Mouse (Mus musculus) MEL-GATA-1-ER (cell line): ENCODE data around the gene Atxn7l1.
"Not testable (repeated sequence)": the region's sequence is repeated elsewhere in the genome, so short reads cannot be mapped to it uniquely, and the experiment has no call there.

Experiments
- DNase-seq: peaks from one replicate; pipeline ENCODE4 v3.0.0-alpha.2; 2012; ENCODE audit warnings: low read depth; ENCODE audit errors: extremely low read depth

Atxn7l1 gene

DNA sequence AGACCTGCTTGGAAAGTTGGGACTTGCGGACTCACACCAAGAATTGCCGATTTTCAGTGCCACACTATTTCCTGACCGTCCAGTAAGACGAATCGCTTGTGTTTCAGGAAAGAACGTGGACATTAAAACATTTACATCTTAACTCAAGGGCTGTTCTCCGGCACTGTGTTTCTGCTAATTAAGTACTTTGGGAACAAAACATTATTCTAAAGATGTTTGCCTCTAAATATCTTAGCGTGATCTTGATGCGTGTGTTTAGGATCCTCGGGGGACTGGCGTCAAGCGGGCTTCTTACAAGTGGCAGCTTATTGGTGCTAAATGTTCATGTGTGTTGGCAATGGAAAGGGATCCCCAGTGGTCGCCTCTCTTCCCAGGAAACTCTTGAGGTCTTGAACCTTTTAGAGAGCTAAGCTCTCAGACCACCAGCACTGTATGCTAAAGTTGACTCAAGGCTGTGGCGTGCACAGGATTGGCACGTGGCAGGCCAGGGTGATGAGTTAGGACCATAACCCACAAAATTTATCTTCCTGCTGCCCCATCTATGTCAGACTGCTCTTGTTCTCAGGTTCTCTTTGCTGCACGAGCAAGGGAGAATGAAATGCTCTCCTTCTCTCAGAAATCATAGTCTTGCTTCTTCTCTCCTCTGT is 2.2 kb downstream of the Atxn7l1 start:
- DNase-seq = no peak

DNA sequence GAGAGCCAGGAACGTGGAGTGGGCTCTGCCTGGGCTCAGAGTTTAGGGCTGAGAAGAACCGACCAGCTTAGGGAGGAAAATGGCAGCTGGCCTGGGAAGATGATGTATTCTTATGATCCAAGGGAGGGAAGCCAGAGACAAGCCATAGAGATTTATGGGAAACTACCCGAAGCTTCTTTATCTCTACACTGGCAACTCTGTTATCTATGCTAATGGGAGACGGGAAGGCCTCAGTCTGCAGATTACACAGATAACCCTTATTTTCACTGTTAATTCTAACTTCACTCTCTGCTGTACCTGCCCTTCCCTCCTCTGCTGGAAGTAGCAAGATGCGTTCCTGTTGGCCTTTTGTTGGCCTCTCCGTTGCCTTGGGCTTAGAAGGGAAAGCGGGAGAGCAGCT is 5.6 kb downstream of the Atxn7l1 start:
- DNase-seq = no peak

DNA sequence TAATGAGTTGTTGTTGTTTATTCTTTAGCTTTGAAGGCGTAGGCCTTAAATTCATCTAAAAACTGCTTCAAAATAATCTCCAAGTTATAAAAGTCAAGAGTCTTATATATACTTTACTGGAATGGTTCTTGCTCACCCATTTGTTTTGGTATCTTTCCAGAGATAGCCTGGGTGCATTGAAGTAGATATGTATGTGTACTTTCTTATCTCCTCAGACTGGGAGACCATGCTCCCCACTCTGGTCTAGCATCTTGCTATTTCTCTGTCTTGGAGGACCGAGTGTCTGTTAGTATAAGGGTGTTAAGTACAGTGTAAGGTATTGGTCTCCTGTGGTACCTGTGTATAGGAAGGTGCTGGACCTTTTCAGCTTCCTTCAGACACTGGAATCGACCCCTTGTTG is 6.4 kb downstream of the Atxn7l1 start:
- no peak for DNase-seq

DNA sequence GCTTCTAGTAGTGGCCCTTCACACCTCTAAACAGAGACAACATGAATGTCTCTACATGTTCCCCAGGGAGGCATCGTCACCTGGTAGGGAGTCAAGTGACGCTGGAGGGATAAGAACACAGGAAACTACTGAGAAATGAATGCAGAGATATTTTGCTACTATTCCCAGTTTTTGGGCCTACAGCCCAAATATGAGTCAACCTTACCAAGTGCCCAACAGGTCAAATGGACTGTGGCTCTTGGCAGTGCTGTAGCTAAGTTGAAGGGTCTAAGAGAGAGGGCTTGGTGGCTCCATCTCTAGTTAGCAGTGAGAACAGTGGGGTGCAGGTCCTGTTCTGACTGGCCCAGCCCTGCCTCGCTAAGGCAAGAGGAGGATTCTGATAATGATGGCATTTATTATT is 7.2 kb downstream of the Atxn7l1 start:
- DNase-seq = no peak

DNA sequence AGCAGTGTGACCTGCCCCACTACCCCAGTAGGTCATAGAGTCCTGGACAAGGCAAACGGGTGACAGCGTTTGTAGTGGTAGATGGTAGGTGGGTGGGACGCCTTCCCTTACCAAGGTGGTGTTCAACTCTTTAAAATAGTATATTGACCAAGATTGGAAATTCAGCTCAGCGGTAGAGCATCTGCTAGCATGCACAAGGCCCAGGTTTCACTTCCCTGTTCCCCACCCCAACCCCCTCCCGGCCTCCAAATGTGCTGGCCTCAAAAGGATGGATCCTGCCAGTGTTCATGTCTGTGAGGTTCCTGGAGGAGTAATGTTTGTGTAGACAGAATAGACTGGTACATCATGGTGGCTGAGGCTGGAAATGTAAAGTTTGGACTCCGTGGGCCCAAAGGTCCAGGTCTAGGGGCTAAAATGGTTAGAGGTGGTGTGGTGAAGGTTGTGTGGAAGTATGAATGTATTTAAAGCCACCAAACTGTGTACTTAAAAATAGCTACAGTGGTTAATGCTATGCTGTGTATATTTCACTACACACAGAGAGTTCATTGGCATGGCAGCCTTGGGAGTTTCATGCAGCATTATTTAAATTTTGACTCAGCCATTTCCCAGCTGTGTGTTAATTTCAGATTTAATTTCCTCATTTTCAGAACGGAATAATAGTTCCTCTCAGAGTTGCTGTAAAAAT is 9.0 kb downstream of the Atxn7l1 start:
- DNase-seq = no peak

DNA sequence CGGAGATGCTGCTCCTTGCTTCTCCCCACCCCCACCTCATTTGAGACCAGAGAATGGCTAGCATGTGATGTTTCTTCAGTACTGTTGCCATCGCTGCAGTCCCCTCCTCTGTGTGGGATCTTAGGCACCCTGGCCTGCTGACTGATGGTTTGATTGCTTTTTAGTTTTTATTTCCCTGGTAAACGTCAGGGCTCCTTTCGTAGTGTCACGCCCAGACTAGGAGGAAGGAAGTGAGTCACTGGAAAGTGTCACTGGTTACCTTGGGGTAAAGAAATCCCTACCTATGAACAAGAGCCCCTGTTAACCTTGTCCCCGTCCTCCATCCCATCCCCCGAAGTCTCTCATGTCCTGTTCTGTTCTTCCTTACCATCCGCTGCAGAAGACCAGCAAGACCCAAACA is 10.8 kb downstream of the Atxn7l1 start:
- DNase-seq = no peak

DNA sequence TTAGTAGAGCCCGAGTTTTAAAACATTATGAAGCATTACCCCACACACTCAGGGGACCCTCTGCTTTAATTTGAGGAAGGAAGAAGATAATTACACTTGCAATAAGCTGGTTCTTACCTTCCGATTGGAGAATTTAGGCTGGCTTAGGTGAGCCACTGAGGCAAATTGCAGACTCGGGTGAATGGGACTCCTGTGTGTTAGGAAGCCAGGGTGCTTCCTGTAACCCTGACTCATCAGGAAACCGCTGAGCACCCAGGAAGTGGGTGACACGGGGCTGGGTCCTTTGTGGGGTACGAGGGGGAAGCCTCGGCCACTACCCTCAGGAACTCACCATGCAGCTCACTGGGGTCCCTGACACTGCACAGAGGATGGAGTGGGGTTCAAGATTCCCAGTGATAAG is 12.9 kb downstream of the Atxn7l1 start:
- no peak for DNase-seq

DNA sequence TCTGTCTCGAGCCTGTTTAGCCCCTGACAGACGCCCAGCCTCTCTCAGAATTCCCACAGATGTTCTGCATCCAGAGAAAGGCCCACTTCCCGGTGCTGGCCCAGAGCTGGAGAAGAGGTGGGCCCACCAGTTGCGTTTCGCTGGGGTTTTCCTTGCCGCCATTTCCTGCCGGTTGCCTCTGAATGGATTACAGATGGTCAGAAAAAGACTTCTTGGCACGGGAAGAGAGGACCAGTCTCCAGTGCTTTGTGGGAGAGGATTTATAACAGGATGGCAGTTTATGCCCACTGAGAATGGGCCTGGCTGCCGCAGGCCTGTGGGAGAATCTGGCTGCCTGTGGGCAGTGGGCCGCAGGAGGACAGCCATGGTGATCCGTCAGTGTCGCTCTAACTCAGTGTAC is 15.0 kb downstream of the Atxn7l1 start:
- DNase-seq = no peak

DNA sequence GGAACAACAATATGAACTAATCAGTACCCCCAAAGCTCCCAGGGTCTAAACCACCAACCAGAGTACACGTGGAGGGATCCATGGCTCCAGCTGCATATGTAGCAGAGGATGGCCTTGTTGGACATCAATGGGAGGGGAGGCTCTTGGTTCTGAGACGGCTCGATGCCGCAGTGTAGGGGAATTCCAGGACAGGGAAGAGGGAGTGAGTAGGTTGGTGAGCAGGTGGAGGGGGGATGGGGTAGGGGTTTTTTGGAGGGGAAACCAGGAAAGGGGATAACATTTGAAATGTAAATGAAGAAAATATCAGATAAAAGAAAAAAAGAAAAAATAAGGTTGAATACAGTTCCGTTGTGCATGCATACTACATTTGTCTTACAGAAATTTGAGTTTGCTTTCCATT is 16.5 kb downstream of the Atxn7l1 start:
- DNase-seq = not testable (repeated sequence)

DNA sequence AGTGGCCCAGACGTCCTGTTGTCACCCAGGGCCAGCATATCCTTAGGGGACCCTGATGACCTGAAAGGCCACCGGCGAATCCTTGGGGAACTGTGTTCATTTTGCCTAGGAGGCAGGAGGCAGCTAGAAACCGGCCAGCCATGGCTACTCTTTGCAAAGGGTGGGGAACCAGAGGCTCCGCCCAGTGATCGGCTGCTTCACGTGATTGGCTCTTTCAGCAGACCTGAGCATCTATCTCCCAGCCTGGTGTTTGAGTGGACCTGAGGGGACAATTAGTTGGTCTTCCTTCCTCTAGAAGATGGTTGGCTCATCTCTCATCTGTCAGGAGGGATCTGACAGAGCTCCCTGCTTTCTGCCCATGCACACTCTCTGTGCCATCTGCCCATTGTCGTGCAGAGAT is 19.2 kb downstream of the Atxn7l1 start:
- no peak for DNase-seq

DNA sequence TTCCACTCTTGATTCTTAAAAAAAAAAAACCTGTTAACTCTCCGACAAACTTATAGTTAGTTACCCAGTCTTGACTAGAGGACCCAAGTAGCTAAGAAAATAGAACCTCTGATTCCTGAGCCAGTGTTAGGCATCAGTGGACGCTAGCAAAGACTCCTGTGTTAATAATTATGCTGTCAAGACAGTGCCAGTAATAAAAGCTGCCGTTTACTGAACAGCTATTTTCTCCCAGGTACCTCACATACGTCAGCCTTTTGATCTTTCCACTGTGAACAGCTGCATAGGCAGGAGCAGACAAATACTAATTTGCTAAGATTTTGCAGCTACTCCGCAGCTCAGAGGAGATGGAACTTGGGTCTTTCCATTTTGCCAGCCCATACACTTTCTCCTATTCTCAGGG is 20.1 kb downstream of the Atxn7l1 start:
- DNase-seq = no peak

DNA sequence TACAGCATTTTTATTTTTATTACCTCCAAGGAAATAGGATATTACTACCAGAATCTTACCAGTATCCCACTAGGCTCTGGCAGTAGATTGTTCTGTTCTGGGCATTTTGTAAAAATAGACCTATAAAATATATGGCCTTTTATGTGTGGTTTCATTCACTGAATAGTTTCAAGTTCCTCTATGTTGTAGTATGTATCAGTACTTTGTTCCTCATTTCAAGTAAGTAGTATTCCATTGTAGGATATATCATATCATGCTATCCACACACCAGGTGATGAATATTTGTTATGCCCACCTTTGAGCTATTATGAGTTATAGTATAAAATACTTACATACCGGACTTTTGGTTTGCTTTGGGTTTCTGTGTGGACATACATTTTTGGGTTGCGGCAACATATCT is 21.0 kb downstream of the Atxn7l1 start:
- no peak for DNase-seq

DNA sequence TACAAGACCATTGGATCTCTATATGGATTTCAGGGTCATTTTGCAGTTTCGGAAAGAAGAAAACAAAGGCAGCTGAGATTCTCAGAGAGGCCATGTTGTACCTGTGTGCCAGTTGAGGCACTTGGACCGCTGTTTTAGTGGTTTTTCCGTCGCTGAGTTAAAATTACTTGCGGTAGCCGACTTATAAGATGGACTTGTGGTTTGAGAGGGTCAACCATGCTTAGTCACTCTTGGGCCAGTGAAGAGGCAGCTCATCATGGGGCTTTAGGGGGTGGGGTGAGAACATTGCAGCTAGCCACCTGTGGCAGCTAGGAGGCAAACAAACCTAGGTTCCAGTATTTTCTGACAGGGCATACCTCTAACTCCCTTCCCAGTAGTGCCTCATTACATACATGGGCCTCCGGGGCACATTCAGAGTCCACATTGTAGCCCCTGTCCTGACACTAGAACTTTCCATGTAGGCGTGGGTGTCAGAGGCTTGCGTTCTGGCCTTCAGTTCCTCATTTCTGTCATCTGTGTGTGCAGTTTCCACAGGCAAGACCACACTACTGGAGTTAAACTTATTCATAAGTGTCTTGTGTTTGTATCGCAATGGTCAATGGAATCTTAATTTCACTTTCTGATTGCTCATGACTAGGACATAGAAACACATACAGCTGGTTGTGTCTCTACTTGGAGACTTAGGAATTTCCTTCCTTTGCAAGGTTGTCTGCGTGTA is 22.4 kb downstream of the Atxn7l1 start:
- DNase-seq = no peak

DNA sequence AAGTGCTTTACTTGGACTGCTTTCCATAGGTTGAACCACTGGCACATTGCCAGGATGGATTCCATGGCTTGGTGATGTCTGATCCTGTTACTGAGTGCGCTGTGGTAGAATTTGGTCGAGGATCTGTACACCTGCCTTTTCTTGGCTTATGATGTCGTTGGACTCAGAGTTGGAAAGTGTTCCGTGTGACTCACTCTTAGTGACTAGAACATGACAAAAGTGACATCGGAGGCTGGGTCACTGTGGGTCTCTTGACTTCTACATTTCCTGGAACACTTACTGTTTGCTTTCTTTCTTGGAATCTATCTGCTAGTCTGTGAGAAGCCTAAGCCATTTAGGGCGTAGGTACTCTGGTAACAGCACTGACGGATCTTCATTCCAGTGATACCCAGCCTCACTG is 23.3 kb downstream of the Atxn7l1 start:
- no peak for DNase-seq

DNA sequence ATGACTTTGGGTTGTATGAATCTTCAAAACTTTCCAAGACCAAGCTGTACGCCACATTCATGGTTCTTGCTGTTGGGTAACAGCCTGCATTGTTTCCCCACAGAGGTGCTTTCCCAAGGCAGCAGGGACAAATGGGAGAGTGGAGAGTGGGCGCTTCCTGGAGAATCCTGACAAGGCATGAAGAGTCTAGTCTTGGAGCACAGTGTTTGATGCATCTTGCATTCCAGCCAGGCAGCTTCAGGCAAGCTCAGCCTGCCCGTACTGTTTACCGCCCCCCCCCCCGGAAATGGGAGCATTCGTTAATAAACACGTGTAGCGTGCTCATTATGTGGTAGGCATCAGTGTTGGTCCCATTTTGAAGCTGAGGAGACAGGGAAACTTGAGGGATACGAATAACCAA is 25.4 kb downstream of the Atxn7l1 start:
- DNase-seq = no peak

DNA sequence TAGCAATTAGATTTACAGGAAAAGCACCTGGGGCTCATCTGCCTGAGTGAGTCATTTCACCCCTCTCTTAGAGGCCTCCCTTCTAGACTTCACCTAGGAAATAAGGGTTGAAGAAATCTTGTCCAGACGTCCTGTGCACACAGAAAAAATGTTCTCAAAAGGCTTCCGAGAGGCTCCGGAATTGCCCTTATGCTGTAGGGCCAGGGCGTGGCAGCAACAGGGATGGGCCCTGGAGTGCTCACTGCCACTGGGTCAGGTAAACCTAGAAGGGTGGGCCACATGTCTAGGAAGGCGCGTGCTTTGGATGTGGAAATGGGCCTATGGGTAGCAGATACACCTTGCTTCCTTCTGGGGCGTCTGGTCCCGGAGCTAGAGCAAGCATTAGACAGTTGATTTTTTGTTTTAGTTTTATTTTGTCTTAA is 26.2 kb downstream of the Atxn7l1 start:
- no peak for DNase-seq

DNA sequence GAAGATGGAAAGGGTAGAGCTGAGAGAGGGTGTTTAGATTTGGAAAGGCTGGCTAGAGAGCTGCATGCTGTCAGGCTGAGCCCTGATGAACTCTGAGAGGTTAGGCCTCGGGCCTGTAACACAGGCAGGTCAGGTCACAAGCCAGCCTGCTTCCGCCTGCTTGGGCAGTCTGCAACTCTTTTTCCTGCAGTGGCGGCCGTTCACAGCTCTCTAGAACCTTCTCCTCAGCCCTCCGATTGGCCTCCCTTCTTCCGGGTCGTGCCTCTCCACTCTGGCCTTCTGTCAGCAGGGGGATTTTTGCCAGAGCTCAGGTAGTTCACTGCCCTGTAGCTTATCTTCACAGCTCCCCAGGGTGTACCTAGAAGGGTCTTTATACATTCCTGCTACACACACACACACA is 26.7 kb downstream of the Atxn7l1 start:
- DNase-seq = no peak

DNA sequence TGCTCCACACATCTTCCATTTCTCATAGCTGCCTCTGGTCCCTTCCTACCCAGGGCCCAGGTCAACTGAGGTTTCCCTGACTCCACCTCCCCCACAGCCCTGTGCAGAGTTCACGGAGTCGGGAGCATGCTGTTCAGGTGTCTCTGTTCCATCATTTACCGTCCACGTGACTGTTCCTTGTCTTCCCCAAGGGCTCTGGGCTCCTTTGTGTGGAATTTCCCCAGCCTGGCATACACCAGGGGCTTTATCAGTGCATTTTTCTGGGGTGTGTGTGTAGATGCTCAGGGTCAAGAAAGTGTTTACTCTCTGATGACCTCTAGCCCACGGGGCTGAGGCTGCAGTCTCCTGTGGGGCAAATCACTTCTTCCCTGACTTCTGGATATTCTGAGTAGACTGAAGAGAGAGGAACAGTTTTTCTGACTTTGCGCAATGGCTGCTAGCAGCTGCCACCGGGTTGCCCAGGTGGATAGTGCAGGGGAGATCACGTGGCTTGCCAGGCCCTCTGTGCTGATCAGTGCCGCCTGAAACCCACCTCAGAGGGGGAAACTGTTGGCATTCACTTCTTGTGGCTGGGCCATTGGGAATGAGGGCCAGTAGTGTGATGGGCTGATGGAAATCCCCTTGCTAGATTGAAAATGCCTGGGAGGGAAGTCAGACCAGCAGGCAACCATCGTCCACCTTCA is 27.3 kb downstream of the Atxn7l1 start:
- DNase-seq = no peak

DNA sequence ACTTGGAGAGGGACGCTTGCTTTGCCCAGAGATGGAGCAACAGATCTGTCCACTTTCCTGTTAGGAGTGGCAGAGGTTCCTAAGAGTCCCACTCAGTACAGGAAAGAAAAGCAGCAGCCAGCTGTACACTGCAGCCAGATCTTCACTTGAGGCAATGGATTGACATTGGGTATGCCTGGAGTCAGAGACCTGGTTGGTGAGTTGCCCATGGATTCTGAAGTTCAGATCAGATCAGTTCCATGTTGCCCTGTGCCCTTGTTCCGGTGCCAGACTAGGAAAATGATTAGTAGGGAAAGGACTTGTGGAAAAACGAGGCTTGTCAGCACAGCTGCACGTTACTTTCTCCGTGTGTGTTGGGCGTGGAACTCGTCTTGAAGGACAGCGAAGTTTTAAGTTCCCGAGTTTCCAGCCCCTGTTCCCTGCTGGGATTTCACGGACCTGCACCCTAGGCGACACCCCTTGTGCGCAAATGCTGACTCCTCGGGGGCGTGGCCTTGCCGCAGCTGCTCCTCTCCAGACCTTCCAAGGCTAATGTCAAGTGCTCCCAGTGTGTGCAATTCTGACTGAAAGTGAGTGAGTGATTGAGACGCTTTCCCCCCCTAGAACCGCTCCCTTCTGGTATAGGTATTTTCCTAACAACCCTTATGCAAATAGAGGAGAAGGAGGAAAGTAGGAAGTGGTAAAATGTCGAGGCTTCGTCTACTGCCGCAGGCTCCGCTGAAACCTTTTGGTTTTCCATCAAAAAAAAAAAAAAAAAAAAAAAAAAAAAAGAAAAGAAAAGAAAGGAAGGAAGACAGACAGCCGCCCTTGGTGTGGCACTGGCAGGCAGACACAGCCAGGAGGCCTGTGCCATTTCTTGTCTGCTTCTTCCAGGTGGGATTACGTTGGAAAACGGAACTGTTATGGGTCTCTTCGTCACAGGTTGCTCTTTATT is 28.4 kb downstream of the Atxn7l1 start:
- no peak for DNase-seq

DNA sequence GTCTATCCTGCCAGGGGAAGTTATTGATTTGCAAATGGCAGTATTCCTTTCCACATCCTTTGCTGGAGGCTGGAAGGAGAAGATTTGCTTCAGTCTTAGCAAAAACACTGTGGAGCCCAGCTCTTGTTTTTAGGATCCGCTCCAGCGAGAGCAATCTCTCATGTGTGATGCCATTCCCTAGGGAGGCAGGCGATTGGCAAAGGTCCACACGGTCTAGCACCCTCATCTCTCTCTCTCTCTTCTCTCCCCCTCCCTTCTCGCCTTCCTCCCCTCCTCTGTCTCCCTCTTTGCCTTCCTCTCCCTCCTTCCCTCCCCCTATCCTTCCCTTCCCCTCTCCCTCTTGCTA is 29.0 kb downstream of the Atxn7l1 start:
- DNase-seq = no peak

DNA sequence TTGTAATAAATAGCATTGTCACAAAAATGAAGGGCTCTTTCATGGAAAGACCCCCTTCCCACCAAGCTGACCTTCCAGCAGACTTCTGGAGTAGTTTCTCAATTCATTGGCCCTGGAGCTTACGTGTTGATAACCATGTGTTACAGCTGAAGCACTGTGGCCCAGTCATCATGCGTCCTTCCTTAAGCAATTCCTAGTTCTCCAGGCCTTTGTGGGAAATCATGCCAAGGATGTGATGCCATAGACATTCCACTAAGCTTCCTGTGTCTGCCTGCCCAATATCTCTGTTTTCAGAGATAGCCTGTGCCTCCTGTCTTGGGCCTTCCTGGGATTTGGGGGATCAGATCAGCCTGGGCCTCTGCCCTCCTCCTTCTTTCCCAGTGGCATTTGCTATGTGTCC is 32.9 kb downstream of the Atxn7l1 start:
- DNase-seq = no peak
